Mouse (Mus musculus) cerebellum, adult (tissue): ENCODE data around the gene Retnlb.
"Not testable (repeated sequence)": the region's sequence is repeated elsewhere in the genome, so short reads cannot be mapped to it uniquely, and the experiment has no call there.

Source experiments
- ATAC-seq: cut with Nextera tagmentation; 2 replicates; pipeline ENCODE4 v1.9.2; 2017; ENCODE audit warnings: mild to moderate bottlenecking, moderate library complexity, mixed read lengths; ENCODE audit not compliant: insufficient number of reproducible peaks, low FRiP score, low TSS enrichment

The Retnlb gene

DNA sequence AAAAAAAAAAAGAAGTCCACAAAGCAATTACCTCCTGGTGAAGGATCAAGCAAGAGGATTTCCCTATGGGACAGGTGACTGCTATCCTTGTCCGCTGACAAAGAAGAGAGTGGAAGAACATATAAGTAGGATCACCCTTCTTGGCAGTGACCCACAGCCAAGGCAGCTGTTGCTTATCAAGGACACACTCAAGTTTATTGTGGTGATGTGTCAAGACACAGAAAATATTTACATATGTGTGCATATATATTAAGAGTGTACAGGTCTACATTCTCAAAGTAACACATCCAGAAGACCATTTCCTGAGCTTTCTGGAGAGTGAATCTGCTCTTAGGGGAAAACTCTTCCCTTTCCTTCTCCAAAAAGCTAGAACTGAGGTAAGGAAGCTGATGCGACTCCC is at the start of gene Retnlb:
Gene Retnlb, plus strand, starts transcription at position 162 of the 400 bp plus-strand sequence.
- no peak for ATAC-seq

GRCm38 (mm10) chr16:48769183-48769582 is 47.5 kb upstream of the Retnlb start:
- ATAC-seq, result no peak

DNA sequence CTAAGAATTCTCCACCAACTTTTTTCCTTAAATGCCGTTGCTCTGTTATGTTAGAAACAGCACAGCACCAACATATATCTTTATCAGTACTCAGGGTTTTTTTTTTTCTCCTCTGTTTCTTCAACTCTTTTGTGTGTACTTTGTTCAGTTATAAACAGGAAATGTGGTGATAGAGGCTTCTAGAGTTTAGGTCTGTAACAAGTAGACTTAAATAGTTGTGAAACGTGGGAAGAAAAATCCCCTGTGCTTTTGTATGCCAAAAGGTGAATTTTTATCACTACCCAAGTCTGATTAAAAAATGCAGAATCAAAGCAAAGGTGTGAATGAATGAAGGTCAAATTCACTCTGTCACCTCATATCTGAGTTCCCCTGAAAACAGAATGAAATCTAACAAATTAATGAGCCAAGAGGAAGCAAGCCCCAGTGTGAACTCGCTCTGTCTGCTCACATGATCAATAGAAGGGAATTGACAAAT is 44.6 kb upstream of the Retnlb start, which contains the start of gene Trat1:
Gene Trat1, minus strand, starts transcription at position 51 of the 475 bp plus-strand sequence.
- ATAC-seq, result no peak

DNA sequence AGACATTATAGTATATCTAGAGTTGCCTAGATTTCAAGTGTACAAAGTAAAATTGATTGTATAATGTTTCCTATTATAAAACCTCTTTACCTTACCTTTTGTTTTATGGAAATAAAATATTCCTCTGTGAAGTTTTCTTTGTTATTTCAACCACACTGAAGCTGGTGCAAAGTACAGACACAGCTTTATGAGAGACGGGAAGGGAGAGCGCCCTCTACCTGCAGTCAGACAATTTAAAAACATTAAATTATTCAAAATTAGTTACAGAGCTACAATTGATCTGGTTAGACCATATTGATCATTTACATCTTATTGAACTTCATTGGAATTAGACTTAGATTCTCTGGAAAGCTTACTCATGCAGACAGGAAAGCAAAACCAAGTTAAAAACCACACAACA is 39.4 kb upstream of the Retnlb start:
- ATAC-seq, result no peak

GRCm38 (mm10) chr16:48786258-48786657 is 30.4 kb upstream of the Retnlb start:
- ATAC-seq, result no peak

- no peak for ATAC-seq
These were observed 27.9 kb upstream of the Retnlb start for GRCm38 (mm10) chr16:48788704-48789185.

- no peak for ATAC-seq
These were observed 18.4 kb upstream of the Retnlb start for GRCm38 (mm10) chr16:48798285-48798684.

- no peak for ATAC-seq
These were observed 17.2 kb upstream of the Retnlb start for GRCm38 (mm10) chr16:48799470-48799869.

DNA sequence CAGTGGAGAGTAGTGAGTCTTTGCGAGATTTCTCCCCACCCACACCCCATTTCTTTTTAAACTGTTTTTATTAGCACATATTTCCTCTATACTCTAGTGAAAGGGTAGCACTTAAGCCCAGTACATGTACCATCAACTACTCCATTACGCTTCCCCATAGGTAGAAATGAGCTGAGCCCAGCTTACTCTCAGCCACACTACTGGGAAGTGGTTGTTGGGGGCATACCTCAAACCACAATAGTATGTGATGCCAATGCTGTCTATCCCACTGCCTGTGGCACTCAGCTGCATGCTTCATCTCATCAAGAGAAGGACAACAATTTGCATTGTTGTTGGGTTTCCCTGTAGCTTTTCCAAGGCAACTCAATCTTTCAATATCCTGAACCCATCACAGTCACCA is 15.8 kb upstream of the Retnlb start:
- no peak for ATAC-seq

- no peak for ATAC-seq
These were observed 11.2 kb upstream of the Retnlb start for GRCm38 (mm10) chr16:48805412-48805811.

DNA sequence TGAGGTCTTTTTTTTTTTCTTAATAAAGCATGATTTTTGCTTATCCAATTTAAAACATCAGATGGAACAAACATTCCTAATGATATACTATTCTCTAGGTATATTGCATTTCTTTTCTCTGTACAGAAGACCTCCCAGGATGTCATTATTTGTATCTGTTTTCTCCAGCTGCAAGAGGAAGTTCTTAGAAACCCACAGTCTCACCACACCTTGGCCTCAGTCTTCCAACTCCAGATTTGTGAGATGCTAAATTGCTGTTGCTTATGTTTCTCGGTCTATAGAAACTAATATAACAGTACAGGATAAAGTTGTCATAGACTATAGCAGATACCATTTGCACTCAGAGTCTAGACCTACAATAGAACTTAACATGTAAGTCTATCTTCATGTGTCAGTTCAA is 10.1 kb upstream of the Retnlb start:
- no peak for ATAC-seq

- no peak for ATAC-seq
These were observed 7.3 kb upstream of the Retnlb start for GRCm38 (mm10) chr16:48809374-48809773.

- no peak for ATAC-seq
These were observed 4.7 kb upstream of the Retnlb start for GRCm38 (mm10) chr16:48811881-48812436.

- no peak for ATAC-seq
These were observed 1.9 kb downstream of the Retnlb start for GRCm38 (mm10) chr16:48818524-48818923.

GRCm38 (mm10) chr16:48826474-48826873 is 9.8 kb downstream of the Retnlb start:
- no peak for ATAC-seq

- ATAC-seq, result no peak
These were observed 11.0 kb downstream of the Retnlb start for GRCm38 (mm10) chr16:48827625-48828024.

- ATAC-seq, result no peak
These were observed 12.4 kb downstream of the Retnlb start for GRCm38 (mm10) chr16:48829060-48829459.

DNA sequence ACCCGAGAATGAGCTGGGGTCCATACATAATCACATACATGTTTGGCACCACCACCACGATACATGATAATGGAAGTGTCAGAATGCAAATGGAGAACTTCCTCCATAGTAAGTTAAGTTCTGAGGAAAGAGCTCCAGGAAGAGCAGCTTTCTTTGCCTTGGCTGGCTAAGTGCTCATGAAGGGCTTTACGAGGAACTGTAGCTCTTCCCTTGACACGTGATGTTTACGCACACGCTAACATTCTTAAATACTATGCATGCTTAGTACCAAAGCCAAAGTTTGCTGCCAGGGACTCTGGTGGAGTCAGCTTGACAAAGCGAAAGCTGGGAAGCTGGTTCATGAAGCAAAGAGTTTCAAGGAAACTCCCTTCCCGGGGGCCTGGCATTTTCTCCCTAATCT is 15.4 kb downstream of the Retnlb start:
- no peak for ATAC-seq

DNA sequence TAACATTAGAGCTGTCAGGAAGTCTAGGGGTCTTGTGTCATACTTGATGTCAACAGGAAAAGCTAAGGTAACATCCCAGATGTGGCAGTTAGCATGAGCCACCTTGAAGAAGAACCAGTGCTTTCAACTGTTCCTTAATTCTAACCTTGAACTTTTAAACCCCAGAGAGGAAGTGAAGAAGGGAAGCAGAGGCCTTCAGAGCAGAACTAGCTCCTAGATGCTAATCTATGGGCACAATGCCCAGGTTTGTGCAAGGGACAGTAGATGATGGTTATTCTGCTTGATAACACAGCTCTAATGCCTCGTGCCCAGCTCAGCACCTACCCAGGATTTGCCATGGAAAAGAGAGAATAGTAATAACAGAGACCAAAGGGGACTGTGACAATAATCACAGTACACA is 17.0 kb downstream of the Retnlb start:
- ATAC-seq, result not testable (repeated sequence)

- ATAC-seq, result no peak
These were observed 25.6 kb downstream of the Retnlb start, which contains the start of gene Retnla for GRCm38 (mm10) chr16:48842266-48842665. Retnla (plus strand) TSS chr16:48842551.

DNA sequence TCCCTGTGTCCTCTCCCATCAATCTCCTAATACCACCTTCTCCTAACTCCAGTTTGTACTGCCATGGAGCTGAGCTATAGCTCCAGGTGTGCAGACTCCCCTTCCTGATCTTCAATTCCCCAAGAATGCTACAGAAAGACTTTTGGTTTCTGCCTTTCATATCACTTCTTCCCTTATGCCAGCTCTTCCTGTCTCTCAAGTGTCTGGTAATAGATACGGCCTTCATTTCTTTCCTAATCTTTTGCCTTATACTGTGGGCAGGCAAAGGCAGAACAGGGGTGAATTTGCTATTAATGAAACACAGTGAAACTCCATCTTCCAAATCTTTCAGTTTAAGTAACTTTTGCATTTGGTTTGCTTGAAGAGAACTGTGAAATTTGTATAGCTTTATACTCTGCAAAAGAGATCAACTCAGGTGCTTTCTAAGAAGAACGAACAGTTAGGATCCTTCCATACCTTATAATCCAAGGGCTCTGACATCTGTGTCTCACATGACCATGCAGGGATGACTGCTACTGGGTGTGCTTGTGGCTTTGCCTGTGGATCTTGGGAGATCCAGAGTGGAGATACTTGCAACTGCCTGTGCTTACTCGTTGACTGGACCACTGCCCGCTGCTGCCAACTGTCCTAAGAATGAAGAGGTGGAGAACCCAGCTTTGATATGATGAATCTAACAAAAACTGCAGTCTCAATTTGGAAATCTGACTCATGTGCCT is 27.2 kb downstream of the Retnlb start:
- ATAC-seq, result no peak

DNA sequence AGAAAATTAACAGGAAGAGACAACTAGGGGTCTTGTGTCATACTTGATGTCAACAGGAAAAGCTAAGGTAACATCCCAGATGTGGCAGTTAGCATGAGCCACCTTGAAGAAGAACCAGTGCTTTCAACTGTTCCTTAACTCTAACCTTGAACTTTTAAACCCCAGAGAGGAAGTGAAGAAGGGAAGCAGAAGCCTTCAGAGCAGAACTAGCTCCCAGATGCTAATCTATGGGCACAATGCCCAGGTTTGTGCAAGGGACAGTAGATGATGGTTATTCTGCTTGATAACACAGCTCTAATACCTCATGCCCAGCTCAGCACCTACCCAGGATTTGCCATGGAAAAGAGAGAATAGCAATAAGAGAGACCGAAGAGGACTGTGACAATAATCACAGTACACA is 48.3 kb downstream of the Retnlb start:
- not testable (repeated sequence) for ATAC-seq
